Mouse (Mus musculus) stomach, embryonic 16.5 days (tissue): ENCODE data around the gene Gm28998. TPM values are rescaled to one million over a fixed set of nuclear protein-coding genes. Genes with fewer than 3 reads are reported as not detected.
"Not testable (repeated sequence)": the region's sequence is repeated elsewhere in the genome, so short reads cannot be mapped to it uniquely, and the experiment has no call there.

Experiments
- ATAC-seq: fragments of 200-750 bp; cut with Nextera tagmentation; 2 replicates; pipeline ENCODE4 v1.8.0; 2017; ENCODE audit warnings: moderate number of reproducible peaks, moderate TSS enrichment; ENCODE audit not compliant: insufficient read depth, low FRiP score
- H3K27ac ChIP-seq: fragments of 300-500 bp; sonication (generic); 2 replicates; pipeline ENCODE4 v1.5.1; 2014; ENCODE audit warnings: low read length
- H3K27me3 ChIP-seq: fragments of 300-500 bp; sonication (generic); 2 replicates; pipeline ENCODE4 v1.6.1; 2014; ENCODE audit warnings: low read length, control low read depth, mixed read lengths; ENCODE audit not compliant: control insufficient read depth, insufficient read depth
- H3K36me3 ChIP-seq: fragments of 300-500 bp; sonication (generic); 2 replicates; pipeline ENCODE4 v1.6.1; 2014; ENCODE audit warnings: low read length; ENCODE audit not compliant: control insufficient read depth, insufficient read depth
- H3K4me1 ChIP-seq: fragments of 300-500 bp; sonication (generic); 2 replicates; pipeline ENCODE4 v1.6.1; 2014; ENCODE audit warnings: low read length, control low read depth, mixed read lengths; ENCODE audit not compliant: control insufficient read depth, insufficient read depth
- H3K4me2 ChIP-seq: fragments of 300-500 bp; sonication (generic); 2 replicates; pipeline ENCODE4 v1.6.1; 2014; ENCODE audit warnings: low read depth, low read length, mixed read lengths
- H3K4me3 ChIP-seq: fragments of 300-500 bp; sonication (generic); replicated peaks from 2 replicates; pipeline ENCODE4 v1.5.1; 2014; ENCODE audit warnings: mild to moderate bottlenecking, low read length
- H3K9ac ChIP-seq: fragments of 300-500 bp; sonication (generic); 2 replicates; pipeline ENCODE4 v1.6.1; 2014; ENCODE audit warnings: low read length
- H3K9me3 ChIP-seq: fragments of 300-500 bp; sonication (generic); replicated peaks from 2 replicates; pipeline ENCODE4 v1.6.1; 2016; ENCODE audit warnings: low read length, control low read depth; ENCODE audit not compliant: control insufficient read depth
- WGBS: fragments of 180-500 bp; shearing (Covaris S2); extraction: QIAGEN DNeasy Blood & Tissue Kit; methylation state at CpG from one replicate; pipeline ENCODE4 v1.1.7; 2014; 5-methylcytosine and 5-hydroxymethylcytosine counted together
- polyA plus RNA-seq: library from polyadenylated mRNA; unstranded; fragments of >200 nt; fragmentation: Nextera tagmentation; extraction: Ambion mirVana; gene quantifications from 2 replicates; pipeline ENCODE4 v1.2.1, GENCODE M21; 2015

Gene Gm28998
- polyA plus RNA-seq, result not detected in 2 replicates

- H3K4me2 ChIP-seq, H3K4me3 ChIP-seq, H3K9me3 ChIP-seq, H3K27me3 ChIP-seq, H3K4me1 ChIP-seq, ATAC-seq, H3K9ac ChIP-seq, H3K27ac ChIP-seq, H3K36me3 ChIP-seq: not testable (repeated sequence)
- no CpG with 5 or more reads among the region's 8 CpGs for WGBS
These were observed at the start of gene Gm28998 for GRCm38 (mm10) chrY:7253487-7253886. TSS of gene Gm28998 (plus strand) at chrY:7253787.

Other genes with a start within 250 kb of the Gm28998 start
- gene Gm21244, start 84.5 kb upstream of the Gm28998 start, polyA plus RNA-seq, result not detected in 2 replicates
- gene Gm21788, start 151.2 kb downstream of the Gm28998 start, polyA plus RNA-seq, result not detected in 2 replicates